Mouse (Mus musculus) neural tube, embryonic 15.5 days (tissue): Measurements from ENCODE around the gene Bpifb4. TPM values are rescaled to one million over a fixed set of nuclear protein-coding genes. Genes with fewer than 3 reads are reported as not detected.
A peak's percentile ranks its signal among the peaks of the same experiment; 100 is the strongest.

Experiments
- ATAC-seq: fragments of 200-750 bp; cut with Nextera tagmentation; 2 replicates; pipeline ENCODE4 v1.8.0; 2017; ENCODE audit warnings: mild to moderate bottlenecking, moderate TSS enrichment, moderate library complexity; ENCODE audit not compliant: low FRiP score
- H3K27ac ChIP-seq: fragments of 300-500 bp; sonication (generic); replicated peaks from 2 replicates; pipeline ENCODE4 v1.5.1; 2015; ENCODE audit warnings: mild to moderate bottlenecking, inconsistent platforms
- H3K27me3 ChIP-seq: fragments of 300-500 bp; sonication (generic); replicated peaks from 2 replicates; pipeline ENCODE4 v1.6.1; 2015; ENCODE audit warnings: inconsistent platforms
- H3K36me3 ChIP-seq: fragments of 300-500 bp; sonication (generic); 2 replicates; pipeline ENCODE4 v1.6.1; 2015; ENCODE audit warnings: inconsistent platforms
- H3K4me1 ChIP-seq: fragments of 300-500 bp; sonication (generic); 2 replicates; pipeline ENCODE4 v1.6.1; 2015; ENCODE audit warnings: inconsistent platforms
- H3K4me2 ChIP-seq: fragments of 300-500 bp; sonication (generic); 2 replicates; pipeline ENCODE4 v1.6.1; 2015; ENCODE audit warnings: inconsistent platforms, mild to moderate bottlenecking, moderate library complexity
- H3K4me3 ChIP-seq: fragments of 300-500 bp; sonication (generic); replicated peaks from 2 replicates; pipeline ENCODE4 v1.5.1; 2015; ENCODE audit warnings: mild to moderate bottlenecking, inconsistent platforms
- H3K9ac ChIP-seq: fragments of 300-500 bp; sonication (generic); replicated peaks from 2 replicates; pipeline ENCODE4 v1.6.1; 2015; ENCODE audit warnings: mild to moderate bottlenecking, inconsistent platforms
- H3K9me3 ChIP-seq: fragments of 300-500 bp; sonication (generic); replicated peaks from 2 replicates; pipeline ENCODE4 v1.6.1; 2016; ENCODE audit warnings: inconsistent platforms
- WGBS: fragments of 180-500 bp; shearing (Covaris S2); methylation state at CpG from one replicate; pipeline ENCODE4 v1.1.7; 2015; ENCODE audit warnings: mixed read lengths; 5-methylcytosine and 5-hydroxymethylcytosine counted together
- polyA plus RNA-seq: library from polyadenylated mRNA; unstranded; fragments of >200 nt; fragmentation: Nextera tagmentation; extraction: Ambion mirVana; gene quantifications from 2 replicates; pipeline ENCODE4 v1.2.1, GENCODE M21; 2015

Gene Bpifb4
- polyA plus RNA-seq, 1 experiment from 2014 or later = not detected

- H3K36me3 ChIP-seq = no peaks in the 10 kb centered on the region
- no peak overlapping the region for H3K9ac ChIP-seq
- no peaks in the 10 kb centered on the region for H3K9me3 ChIP-seq
- H3K27ac ChIP-seq = no peak overlapping the region
- ATAC-seq = no peak
- no peak overlapping the region for H3K4me2 ChIP-seq
- H3K4me1 ChIP-seq = no peaks in the 10 kb centered on the region
- 49% methylated on average over 3 of the region's 3 CpGs for WGBS
- no peak overlapping the region for H3K4me3 ChIP-seq
- H3K27me3 ChIP-seq = no peaks in the 10 kb centered on the region
Measured at GRCm38 (mm10) chr2:153943537-153943936, 5.5 kb downstream of the Bpifb4 start.

GRCm38 (mm10) chr2:153944567-153944966 is 6.6 kb downstream of the Bpifb4 start:
- Histone ChIP-seq H3K27me3 (no peaks in the 10 kb centered on the region), H3K36me3 (no peaks in the 10 kb centered on the region), H3K4me2 (no peak overlapping the region), H3K4me3 (no peak overlapping the region), H3K9ac (no peak overlapping the region), H3K27ac (no peak overlapping the region), H3K4me1 (no peaks in the 10 kb centered on the region), H3K9me3 (no peaks in the 10 kb centered on the region)
- ATAC-seq = no peak
- 87% methylated on average over 8 of the region's 8 CpGs for WGBS

- no peak for ATAC-seq
- 35% methylated on average over 6 of the region's 6 CpGs for WGBS
- H3K36me3 ChIP-seq = no peaks in the 10 kb centered on the region
- no peaks in the 10 kb centered on the region for H3K27me3 ChIP-seq
- H3K4me2 ChIP-seq = no peak overlapping the region
- H3K9me3 ChIP-seq = no peaks in the 10 kb centered on the region
- no peaks in the 10 kb centered on the region for H3K4me1 ChIP-seq
- no peak overlapping the region for H3K9ac ChIP-seq
- H3K4me3 ChIP-seq = no peak overlapping the region
- H3K27ac ChIP-seq = no peak overlapping the region
Measured at GRCm38 (mm10) chr2:153952897-153953296, 14.9 kb downstream of the Bpifb4 start.

GRCm38 (mm10) chr2:153953836-153954235 is 15.8 kb downstream of the Bpifb4 start:
- no peaks in the 10 kb centered on the region for H3K27me3 ChIP-seq
- ATAC-seq = no peak
- H3K4me1 ChIP-seq = no peaks in the 10 kb centered on the region
- no peaks in the 10 kb centered on the region for H3K9me3 ChIP-seq
- peak overlapping the region; percentile 35 for H3K4me2 ChIP-seq
- H3K36me3 ChIP-seq = no peaks in the 10 kb centered on the region
- 12% methylated on average over 6 of the region's 6 CpGs for WGBS
- no peak overlapping the region for H3K9ac ChIP-seq
- H3K27ac ChIP-seq = no peak overlapping the region
- no peak overlapping the region for H3K4me3 ChIP-seq

- Histone ChIP-seq H3K27ac (no peak overlapping the region), H3K9me3 (no peaks in the 10 kb centered on the region)
- 79% methylated on average over 4 of the region's 4 CpGs for WGBS
Measured at GRCm38 (mm10) chr2:153962821-153963331, 24.9 kb downstream of the Bpifb4 start.

GRCm38 (mm10) chr2:153963334-153963733 is 25.3 kb downstream of the Bpifb4 start:
- Histone ChIP-seq H3K4me1 (no peaks in the 10 kb centered on the region), H3K36me3 (no peaks in the 10 kb centered on the region), H3K27ac (no peak overlapping the region), H3K4me3 (no peak overlapping the region), H3K4me2 (no peak overlapping the region), H3K9ac (no peak overlapping the region), H3K9me3 (no peaks in the 10 kb centered on the region), H3K27me3 (no peaks in the 10 kb centered on the region)
- 91% methylated on average over 1 of the region's 1 CpGs for WGBS
- ATAC-seq = no peak

More at GRCm38 (mm10) chr2:153962821-153963331, 24.9 kb downstream of the Bpifb4 start:
- Histone ChIP-seq H3K36me3 (no peaks in the 10 kb centered on the region), H3K9ac (no peak overlapping the region), H3K4me3 (no peak overlapping the region), H3K4me2 (no peak overlapping the region), H3K27me3 (no peaks in the 10 kb centered on the region), H3K4me1 (no peaks in the 10 kb centered on the region)
- ATAC-seq = no peak

GRCm38 (mm10) chr2:153970221-153970620 is 32.2 kb downstream of the Bpifb4 start:
- Histone ChIP-seq H3K27ac (no peak overlapping the region), H3K4me3 (no peak overlapping the region), H3K27me3 (no peaks in the 10 kb centered on the region), H3K4me2 (no peak overlapping the region), H3K9ac (no peak overlapping the region), H3K36me3 (no peaks in the 10 kb centered on the region), H3K9me3 (no peaks in the 10 kb centered on the region), H3K4me1 (no peaks in the 10 kb centered on the region)
- no peak for ATAC-seq
- WGBS = 72% methylated on average over 5 of the region's 5 CpGs

GRCm38 (mm10) chr2:153974582-153974981 is 36.6 kb downstream of the Bpifb4 start, which contains the start of gene Bpifa6:
Gene Bpifa6, plus strand, starts transcription at chr2:153974945.
- ATAC-seq = no peak
- Histone ChIP-seq H3K27me3 (no peaks in the 10 kb centered on the region), H3K9me3 (no peaks in the 10 kb centered on the region), H3K4me2 (no peak within 1 kb of the TSS), H3K9ac (no peak within 1 kb of the TSS), H3K4me3 (no peak within 1 kb of the TSS), H3K27ac (no peak within 1 kb of the TSS), H3K36me3 (no peaks in the 10 kb centered on the region), H3K4me1 (no peaks in the 10 kb centered on the region)
- WGBS = 90% methylated on average over 5 of the region's 5 CpGs

- no peaks in the 10 kb centered on the region for H3K9me3 ChIP-seq
- H3K27me3 ChIP-seq = no peaks in the 10 kb centered on the region
- H3K4me3 ChIP-seq = no peak overlapping the region
- ATAC-seq = no peak
- no peak overlapping the region for H3K27ac ChIP-seq
- H3K9ac ChIP-seq = no peak overlapping the region
- H3K36me3 ChIP-seq = no peaks in the 10 kb centered on the region
- H3K4me2 ChIP-seq = no peak overlapping the region
- 4% methylated on average over 7 of the region's 7 CpGs for WGBS
- no peaks in the 10 kb centered on the region for H3K4me1 ChIP-seq
Measured at GRCm38 (mm10) chr2:153995770-153996169, 57.8 kb downstream of the Bpifb4 start.

- Histone ChIP-seq H3K9ac (no peak overlapping the region), H3K36me3 (no peaks in the 10 kb centered on the region), H3K4me1 (no peaks in the 10 kb centered on the region), H3K4me3 (no peak overlapping the region), H3K27ac (no peak overlapping the region), H3K27me3 (no peaks in the 10 kb centered on the region), H3K9me3 (no peaks in the 10 kb centered on the region), H3K4me2 (no peak overlapping the region)
- WGBS = 80% methylated on average over 3 of the region's 3 CpGs
- no peak for ATAC-seq
Measured at GRCm38 (mm10) chr2:154000501-154000900, 62.5 kb downstream of the Bpifb4 start.

GRCm38 (mm10) chr2:154001056-154001455 is 63.0 kb downstream of the Bpifb4 start:
- H3K4me1 ChIP-seq = no peaks in the 10 kb centered on the region
- H3K27ac ChIP-seq = no peak overlapping the region
- H3K4me3 ChIP-seq = no peak overlapping the region
- H3K4me2 ChIP-seq = no peak overlapping the region
- H3K9me3 ChIP-seq = no peaks in the 10 kb centered on the region
- no peak for ATAC-seq
- H3K27me3 ChIP-seq = no peaks in the 10 kb centered on the region
- no peak overlapping the region for H3K9ac ChIP-seq
- no peaks in the 10 kb centered on the region for H3K36me3 ChIP-seq

GRCm38 (mm10) chr2:154004456-154004855 is 66.4 kb downstream of the Bpifb4 start:
- no peaks in the 10 kb centered on the region for H3K27me3 ChIP-seq
- no peak for ATAC-seq
- no peak overlapping the region for H3K9ac ChIP-seq
- no peak overlapping the region for H3K27ac ChIP-seq
- H3K9me3 ChIP-seq = no peaks in the 10 kb centered on the region
- no peaks in the 10 kb centered on the region for H3K4me1 ChIP-seq
- H3K4me2 ChIP-seq = no peak overlapping the region
- no peak overlapping the region for H3K4me3 ChIP-seq
- H3K36me3 ChIP-seq = no peaks in the 10 kb centered on the region
- 22% methylated on average over 1 of the region's 1 CpGs for WGBS

GRCm38 (mm10) chr2:154005094-154005493 is 67.1 kb downstream of the Bpifb4 start:
- Histone ChIP-seq H3K27me3 (no peaks in the 10 kb centered on the region), H3K4me1 (no peaks in the 10 kb centered on the region), H3K4me2 (no peak overlapping the region), H3K4me3 (no peak overlapping the region), H3K36me3 (no peaks in the 10 kb centered on the region), H3K9me3 (no peaks in the 10 kb centered on the region), H3K9ac (no peak overlapping the region), H3K27ac (no peak overlapping the region)
- 93% methylated on average over 1 of the region's 1 CpGs for WGBS
- ATAC-seq = no peak
